Mouse (Mus musculus): ENCODE data around the gene Grk5. TPM values are rescaled to one million over a fixed set of nuclear protein-coding genes. Genes with fewer than 3 reads are reported as not detected.

Gene Grk5
- polyA plus RNA-seq, 1 experiment from 2014 or later: 0.47 TPM

DNA sequence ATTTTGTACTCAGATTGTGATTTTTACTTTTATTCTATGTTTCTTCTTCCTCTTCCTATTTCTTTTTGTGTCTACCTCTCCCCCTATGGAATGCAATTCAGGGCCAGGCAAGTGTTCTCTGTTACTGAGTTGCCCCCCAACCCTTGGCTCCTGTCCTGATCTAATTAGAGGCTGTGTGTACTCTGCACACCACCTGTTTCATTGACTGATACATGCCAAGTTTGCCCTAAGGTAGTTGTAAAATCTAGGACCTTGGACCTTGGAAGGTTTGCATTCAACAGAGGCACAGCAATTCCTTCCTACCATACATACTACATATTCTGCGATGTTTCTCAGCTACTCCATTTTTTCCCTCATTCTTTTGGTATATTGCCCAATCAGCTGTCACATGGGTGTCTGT is 78.4 kb downstream of the Grk5 start:
- Histone ChIP-seq H3K4me3 (ENCODE audit: low read depth, low read length) (no peak overlapping the region), H3K4me2 (ENCODE audit: low read depth, low read length) (no peak overlapping the region), H3K27ac (ENCODE audit: low read depth) (no peak overlapping the region), H3K27me3 (ENCODE audit: insufficient read depth, low read length) (no peaks in the 10 kb centered on the region), H3K36me3 (replicated peaks; ENCODE audit: insufficient read depth, low read length) (no peaks in the 10 kb centered on the region), H3K9ac (replicated peaks) (no peak overlapping the region), H3K4me1 (ENCODE audit: insufficient read depth) (no peaks in the 10 kb centered on the region), H3K9me3 (ENCODE audit: low read length) (no peaks in the 10 kb centered on the region)
- DNase-seq: no peak
- no peak for ATAC-seq
- WGBS (ENCODE audit: insufficient replicate concordance): 83% methylated on average over 1 of the region's 1 CpGs
- TF ChIP-seq EP300 (IDR thresholded peaks at IDR 0.05; ENCODE audit: low read depth) (no peak), CTCF (IDR thresholded peaks at IDR 0.05; ENCODE audit: low read depth) (no peak)

DNA sequence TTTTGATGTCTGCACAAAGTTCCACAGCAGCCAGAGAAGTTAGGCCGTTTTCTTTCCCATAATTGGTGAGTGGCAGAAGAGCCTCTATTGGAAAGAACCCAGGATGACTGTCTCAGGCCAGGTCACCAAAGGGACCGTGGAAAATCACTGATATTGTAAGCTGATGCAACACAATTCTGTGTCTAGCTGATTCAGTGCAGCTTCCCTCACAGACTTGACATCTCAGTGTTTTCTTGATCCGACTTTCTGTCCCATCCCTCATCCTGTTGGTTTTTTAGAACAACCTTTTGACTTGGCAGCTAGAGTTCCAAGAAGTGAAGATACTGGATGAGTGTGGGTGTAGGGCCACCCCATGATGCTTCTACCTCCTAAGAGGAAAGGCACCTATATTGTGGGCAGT is 80.9 kb downstream of the Grk5 start:
- Histone ChIP-seq H3K4me1 (ENCODE audit: insufficient read depth) (no peaks in the 10 kb centered on the region), H3K4me3 (ENCODE audit: low read depth, low read length) (no peak overlapping the region), H3K9ac (replicated peaks) (no peak overlapping the region), H3K27me3 (ENCODE audit: insufficient read depth, low read length) (no peaks in the 10 kb centered on the region), H3K36me3 (replicated peaks; ENCODE audit: insufficient read depth, low read length) (no peaks in the 10 kb centered on the region), H3K27ac (ENCODE audit: low read depth) (no peak overlapping the region), H3K4me2 (ENCODE audit: low read depth, low read length) (no peak overlapping the region), H3K9me3 (ENCODE audit: low read length) (no peaks in the 10 kb centered on the region)
- DNase-seq: no peak
- TF ChIP-seq EP300 (IDR thresholded peaks at IDR 0.05; ENCODE audit: low read depth): no peak
- no peak for TF ChIP-seq CTCF (IDR thresholded peaks at IDR 0.05; ENCODE audit: low read depth)
- no peak for ATAC-seq
- whole genome bisulfite sequencing (ENCODE audit: insufficient replicate concordance): 58% methylated on average over 3 of the region's 3 CpGs

DNA sequence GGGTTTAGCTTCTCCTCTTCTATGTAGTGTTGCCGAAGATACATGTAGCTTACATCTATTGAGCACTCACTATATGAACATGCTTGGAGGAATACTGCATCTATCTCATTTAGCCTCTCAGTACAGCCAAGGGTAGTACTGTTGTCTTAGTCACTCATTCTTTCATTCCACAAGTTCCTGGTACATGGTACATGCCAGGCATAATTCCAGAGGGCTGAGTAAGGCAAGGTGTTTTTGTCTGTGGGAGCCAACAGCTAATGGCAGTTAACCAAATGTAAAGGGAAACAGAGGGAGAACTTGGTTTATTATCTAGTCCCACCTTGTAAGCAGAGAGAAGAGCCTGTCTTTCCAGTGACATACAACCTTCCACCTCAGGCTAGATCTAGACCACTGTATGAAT is 82.0 kb downstream of the Grk5 start:
- no peak for DNase-seq
- no peak overlapping the region for H3K4me2 ChIP-seq (ENCODE audit: low read depth, low read length)
- no peak overlapping the region for H3K27ac ChIP-seq (ENCODE audit: low read depth)
- no peak for ATAC-seq
- TF ChIP-seq CTCF (IDR thresholded peaks at IDR 0.05; ENCODE audit: low read depth) (no peak), EP300 (IDR thresholded peaks at IDR 0.05; ENCODE audit: low read depth) (no peak)
- no peak overlapping the region for H3K9ac ChIP-seq (replicated peaks)
- no peaks in the 10 kb centered on the region for H3K27me3 ChIP-seq (ENCODE audit: insufficient read depth, low read length)
- no peaks in the 10 kb centered on the region for H3K9me3 ChIP-seq (ENCODE audit: low read length)
- WGBS (ENCODE audit: insufficient replicate concordance): 87% methylated on average over 1 of the region's 1 CpGs
- H3K4me1 ChIP-seq (ENCODE audit: insufficient read depth): no peaks in the 10 kb centered on the region
- H3K4me3 ChIP-seq (ENCODE audit: low read depth, low read length): no peak overlapping the region
- H3K36me3 ChIP-seq (replicated peaks; ENCODE audit: insufficient read depth, low read length): no peaks in the 10 kb centered on the region

DNA sequence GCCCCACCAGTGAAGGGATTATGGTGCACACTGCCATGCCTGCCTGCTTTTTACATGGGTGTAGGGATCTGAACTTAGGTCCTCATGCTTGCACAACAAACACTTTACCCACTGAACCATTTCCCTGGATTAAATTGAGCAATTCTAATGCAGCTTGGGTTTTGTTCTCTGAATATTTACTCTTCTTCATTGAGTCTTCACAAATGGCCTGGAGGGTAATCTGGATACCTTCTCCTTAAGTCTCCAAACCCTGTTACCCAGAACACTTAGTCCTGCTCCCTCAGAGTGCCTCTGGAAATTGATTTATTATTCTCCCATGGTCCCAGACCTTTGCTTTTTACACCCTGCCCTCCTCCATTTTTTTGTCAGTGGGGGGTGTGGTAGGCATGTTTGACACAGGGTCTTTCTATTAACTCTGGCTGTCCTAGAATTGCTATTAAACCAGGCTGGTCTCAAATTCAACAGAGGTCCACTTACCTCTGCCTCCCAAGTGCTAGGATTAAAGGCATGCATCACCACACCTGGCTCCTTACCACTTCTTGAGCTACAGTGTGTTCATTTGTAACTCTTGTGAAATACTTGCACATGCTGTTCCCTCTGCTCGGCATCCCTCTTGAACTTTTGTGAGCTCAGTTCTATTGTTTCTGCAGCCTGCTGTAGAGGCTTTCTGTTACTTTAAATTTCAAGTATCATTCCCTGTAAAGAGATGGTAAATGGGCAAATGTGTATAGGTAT is 82.9 kb downstream of the Grk5 start:
- Histone ChIP-seq H3K4me3 (ENCODE audit: low read depth, low read length) (no peak overlapping the region), H3K36me3 (replicated peaks; ENCODE audit: insufficient read depth, low read length) (no peaks in the 10 kb centered on the region), H3K27me3 (ENCODE audit: insufficient read depth, low read length) (no peaks in the 10 kb centered on the region), H3K27ac (ENCODE audit: low read depth) (no peak overlapping the region), H3K9me3 (ENCODE audit: low read length) (no peaks in the 10 kb centered on the region), H3K4me1 (ENCODE audit: insufficient read depth) (no peaks in the 10 kb centered on the region), H3K4me2 (ENCODE audit: low read depth, low read length) (no peak overlapping the region), H3K9ac (replicated peaks) (no peak overlapping the region)
- TF ChIP-seq EP300 (IDR thresholded peaks at IDR 0.05; ENCODE audit: low read depth) (no peak), CTCF (IDR thresholded peaks at IDR 0.05; ENCODE audit: low read depth) (no peak)
- DNase-seq: no peak
- WGBS (ENCODE audit: insufficient replicate concordance): 59% methylated on average over 1 of the region's 1 CpGs
- ATAC-seq: no peak

DNA sequence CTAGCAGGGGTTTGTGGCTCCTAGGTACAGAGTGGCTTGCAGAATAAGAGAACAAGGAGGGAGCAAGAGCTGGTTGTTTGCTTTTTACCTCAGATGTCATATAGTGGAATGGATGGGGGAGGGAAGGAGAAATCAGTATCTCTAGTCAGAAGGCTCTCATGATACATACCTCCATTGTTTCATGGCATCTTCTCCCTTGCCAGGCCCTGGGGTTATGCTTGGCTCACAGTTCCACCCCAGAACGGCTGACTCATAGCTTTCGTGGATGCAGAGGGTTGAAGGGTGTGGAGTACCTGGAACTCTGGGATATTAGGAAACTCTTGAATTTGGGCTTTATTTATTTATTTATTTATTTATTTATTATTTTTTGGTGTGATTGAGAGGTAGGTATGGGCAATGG is 84.0 kb downstream of the Grk5 start:
- Histone ChIP-seq H3K9me3 (ENCODE audit: low read length) (no peaks in the 10 kb centered on the region), H3K27ac (ENCODE audit: low read depth) (no peak overlapping the region), H3K4me3 (ENCODE audit: low read depth, low read length) (no peak overlapping the region), H3K4me1 (ENCODE audit: insufficient read depth) (no peaks in the 10 kb centered on the region), H3K27me3 (ENCODE audit: insufficient read depth, low read length) (no peaks in the 10 kb centered on the region), H3K9ac (replicated peaks) (no peak overlapping the region), H3K36me3 (replicated peaks; ENCODE audit: insufficient read depth, low read length) (no peaks in the 10 kb centered on the region), H3K4me2 (ENCODE audit: low read depth, low read length) (no peak overlapping the region)
- no peak for ATAC-seq
- no peak for TF ChIP-seq CTCF (IDR thresholded peaks at IDR 0.05; ENCODE audit: low read depth)
- no peak for TF ChIP-seq EP300 (IDR thresholded peaks at IDR 0.05; ENCODE audit: low read depth)
- WGBS (ENCODE audit: insufficient replicate concordance): 78% methylated on average over 2 of the region's 2 CpGs
- no peak for DNase-seq

DNA sequence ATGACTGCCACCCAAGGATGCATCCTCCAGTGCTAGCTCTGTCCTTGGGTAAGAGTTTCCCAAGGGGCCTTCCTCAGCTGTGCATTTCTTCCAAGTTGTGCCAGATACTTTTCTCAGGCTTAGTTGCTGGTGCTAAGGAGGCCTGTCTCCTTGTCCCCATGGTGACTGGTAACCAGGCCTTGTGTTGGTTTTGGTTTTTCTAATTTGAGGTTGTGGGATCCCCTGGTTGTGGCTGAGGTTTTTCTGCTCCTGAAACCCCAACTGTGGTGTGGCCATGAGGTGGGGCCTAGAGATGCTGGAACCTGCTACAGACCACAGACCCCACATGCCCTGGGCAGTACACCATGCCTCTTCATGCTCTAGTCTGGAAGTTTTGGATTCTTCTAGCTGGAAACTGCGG is 90.0 kb downstream of the Grk5 start:
- WGBS (ENCODE audit: insufficient replicate concordance): 87% methylated on average over 1 of the region's 1 CpGs
- H3K4me3 ChIP-seq (ENCODE audit: low read depth, low read length): no peak overlapping the region

More for the DNA sequence above, 90.0 kb downstream of the Grk5 start:
- DNase-seq (no peak), ATAC-seq (no peak)
- H3K9ac ChIP-seq (replicated peaks): no peak overlapping the region
- no peak overlapping the region for H3K27ac ChIP-seq (ENCODE audit: low read depth)
- no peaks in the 10 kb centered on the region for H3K36me3 ChIP-seq (replicated peaks; ENCODE audit: insufficient read depth, low read length)
- no peak for TF ChIP-seq CTCF (IDR thresholded peaks at IDR 0.05; ENCODE audit: low read depth)
- no peak for TF ChIP-seq EP300 (IDR thresholded peaks at IDR 0.05; ENCODE audit: low read depth)
- no peak overlapping the region for H3K4me2 ChIP-seq (ENCODE audit: low read depth, low read length)
- H3K9me3 ChIP-seq (ENCODE audit: low read length): no peaks in the 10 kb centered on the region
- H3K27me3 ChIP-seq (ENCODE audit: insufficient read depth, low read length): no peaks in the 10 kb centered on the region
- no peaks in the 10 kb centered on the region for H3K4me1 ChIP-seq (ENCODE audit: insufficient read depth)
